Mouse (Mus musculus) retina, postnatal 1 day (tissue): Measurements from ENCODE around the gene Gm20661.

Source experiments
- DNase-seq: peaks from one replicate; pipeline ENCODE4 v3.0.0-alpha.2; 2012

The Gm20661 gene

DNA sequence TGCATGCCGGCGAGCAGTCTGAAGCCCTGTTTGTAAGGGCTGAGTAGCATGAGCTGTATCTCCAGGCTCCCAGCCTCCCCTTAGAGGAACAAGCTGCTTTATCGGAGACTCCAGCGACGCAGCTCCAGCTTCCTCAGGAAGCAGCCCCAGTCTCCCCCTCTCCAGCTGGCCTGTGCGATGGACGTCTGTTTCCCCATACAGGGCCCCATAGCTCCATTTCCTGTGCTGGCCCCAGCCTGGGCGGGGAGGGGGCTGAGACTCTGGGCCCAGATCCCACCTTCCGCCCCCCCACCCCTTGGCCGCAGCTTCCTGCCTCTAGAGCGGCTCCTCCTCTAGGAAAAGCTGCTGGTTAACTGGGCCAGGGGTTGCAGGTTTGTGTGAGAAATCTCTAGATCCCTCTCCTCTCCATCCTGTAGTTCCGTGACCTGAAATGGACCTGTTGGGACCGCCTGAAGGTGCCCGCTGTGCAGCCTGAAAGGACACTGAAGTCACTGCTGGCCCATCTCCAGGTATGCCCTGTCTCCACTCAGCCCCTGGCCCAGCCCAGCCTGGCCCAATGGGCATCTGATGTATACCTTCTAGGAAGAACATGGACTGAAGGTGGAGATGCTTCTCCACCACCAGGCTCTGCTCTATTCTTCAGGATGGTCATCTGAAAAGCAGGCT, at the start of gene Gm20661:
Gene Gm20661 (plus strand): TSS at position 378 of the 666 bp plus-strand sequence.
- peak; percentile 76 for DNase-seq

DNA sequence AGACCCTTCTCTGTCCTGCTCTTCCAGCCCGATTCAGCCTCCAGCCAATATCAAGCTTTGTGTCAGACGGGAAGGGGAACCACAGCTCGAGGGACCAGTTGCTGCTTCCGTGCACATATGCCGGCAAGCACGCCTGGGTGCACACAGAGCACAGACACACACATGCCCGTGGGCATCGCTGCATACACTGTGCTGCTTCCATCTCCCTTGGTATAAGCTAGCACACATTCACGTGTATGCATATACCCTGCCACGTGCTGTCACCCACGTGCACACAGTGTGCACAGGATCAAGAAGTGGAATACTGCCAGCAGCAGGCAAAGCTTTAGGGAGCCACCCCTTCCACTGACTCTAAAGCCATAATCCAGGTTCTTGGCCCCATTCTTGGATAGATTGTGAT, 48.7 kb upstream of the Gm20661 start:
- peak; percentile 78 for DNase-seq

DNA sequence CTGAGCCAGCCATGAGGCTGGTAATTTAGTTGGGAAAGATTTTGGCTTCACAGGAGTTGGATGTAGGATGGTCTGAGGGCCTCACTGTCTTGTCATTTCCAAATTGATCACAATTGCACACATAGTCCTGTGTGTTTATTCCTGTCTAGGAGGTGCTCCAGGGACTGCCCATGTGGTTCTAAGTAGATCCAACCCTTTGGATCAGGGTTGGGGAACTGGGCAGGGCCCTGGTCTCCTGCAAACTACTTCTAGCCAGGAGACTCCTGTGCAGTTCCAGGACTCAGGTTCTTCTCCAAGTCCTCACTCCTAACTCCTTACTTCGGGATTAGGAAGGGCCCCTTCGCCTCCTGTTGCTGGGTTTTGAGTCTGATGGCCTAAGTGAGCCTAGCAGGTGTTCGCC, 47.5 kb upstream of the Gm20661 start, which contains the start of gene Camkv:
Gene Camkv (plus strand): TSS at position 301 of the 400 bp plus-strand sequence.
- no peak for DNase-seq

DNA sequence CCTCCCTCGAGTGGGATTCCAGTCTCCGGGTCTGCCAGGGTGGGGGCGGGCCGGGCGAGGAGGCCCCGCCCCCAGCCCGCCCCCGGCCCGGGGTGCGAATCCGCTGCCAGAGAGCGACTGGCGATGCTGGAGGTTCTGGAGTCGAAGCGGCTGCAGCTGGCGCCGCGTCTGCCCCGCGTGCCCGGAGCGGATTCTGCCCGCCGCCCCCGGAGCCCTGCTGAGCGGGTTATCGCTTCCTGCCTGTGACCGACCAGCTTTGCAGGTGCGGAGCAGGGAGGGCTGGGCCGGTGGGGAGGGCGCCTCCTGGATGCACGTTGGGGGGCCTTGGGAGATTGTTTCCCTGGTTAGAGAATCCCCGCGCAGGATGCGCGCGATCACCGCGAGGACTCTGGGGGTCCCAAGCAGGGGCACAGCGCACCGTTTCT, 47.1 kb upstream of the Gm20661 start:
- peak; percentile 62 for DNase-seq

DNA sequence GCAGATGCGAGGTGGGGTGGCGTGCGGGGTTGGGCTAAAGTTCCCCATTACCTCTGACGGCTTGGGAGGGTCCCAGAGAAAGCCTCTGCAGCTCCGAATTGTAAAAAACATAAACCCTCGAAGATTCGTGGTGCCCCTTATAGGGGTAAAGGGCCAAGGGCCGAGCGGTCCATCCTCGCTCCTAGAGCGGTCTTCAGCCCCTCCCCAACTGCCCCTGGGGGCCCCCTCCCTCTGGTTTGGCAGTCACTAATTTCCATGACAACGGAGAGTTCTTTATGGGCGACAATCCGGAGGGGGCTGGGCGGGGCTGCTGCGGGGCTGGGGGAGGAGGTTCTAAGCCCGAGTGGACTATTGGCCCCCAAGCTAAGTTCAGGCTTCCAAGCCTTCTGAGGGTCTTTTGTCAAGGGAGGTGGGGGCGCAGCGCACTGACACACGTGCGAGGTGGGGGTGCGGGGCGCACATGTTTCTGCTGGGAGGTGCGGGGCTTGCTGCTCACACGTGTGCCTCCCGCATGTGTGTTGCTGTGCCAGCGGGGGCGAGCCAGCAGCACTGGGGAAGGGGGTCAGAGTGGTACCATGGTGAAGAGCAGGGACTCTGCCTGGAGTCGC, 46.5 kb upstream of the Gm20661 start:
- DNase-seq: peak; percentile 43

DNA sequence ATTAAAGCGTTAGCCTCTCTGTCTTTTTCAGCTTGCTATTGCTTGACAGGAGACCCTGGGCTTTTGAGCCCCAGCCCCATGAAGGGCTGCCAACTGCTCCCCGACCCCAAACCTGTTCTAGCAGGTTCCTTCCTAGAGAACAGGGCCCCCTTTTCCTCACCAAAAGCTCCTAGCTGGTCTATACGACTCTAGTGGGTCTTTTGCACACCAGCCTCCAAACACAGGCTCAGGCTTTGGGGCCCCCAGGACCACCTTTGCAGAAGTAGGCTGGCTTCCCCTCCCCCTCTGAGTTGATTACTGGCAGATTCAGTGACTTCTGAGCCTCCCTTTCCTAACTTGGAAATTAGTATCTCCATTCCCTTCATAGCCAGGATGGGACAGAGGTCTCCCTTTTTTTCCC, 46.0 kb upstream of the Gm20661 start:
- DNase-seq: no peak

DNA sequence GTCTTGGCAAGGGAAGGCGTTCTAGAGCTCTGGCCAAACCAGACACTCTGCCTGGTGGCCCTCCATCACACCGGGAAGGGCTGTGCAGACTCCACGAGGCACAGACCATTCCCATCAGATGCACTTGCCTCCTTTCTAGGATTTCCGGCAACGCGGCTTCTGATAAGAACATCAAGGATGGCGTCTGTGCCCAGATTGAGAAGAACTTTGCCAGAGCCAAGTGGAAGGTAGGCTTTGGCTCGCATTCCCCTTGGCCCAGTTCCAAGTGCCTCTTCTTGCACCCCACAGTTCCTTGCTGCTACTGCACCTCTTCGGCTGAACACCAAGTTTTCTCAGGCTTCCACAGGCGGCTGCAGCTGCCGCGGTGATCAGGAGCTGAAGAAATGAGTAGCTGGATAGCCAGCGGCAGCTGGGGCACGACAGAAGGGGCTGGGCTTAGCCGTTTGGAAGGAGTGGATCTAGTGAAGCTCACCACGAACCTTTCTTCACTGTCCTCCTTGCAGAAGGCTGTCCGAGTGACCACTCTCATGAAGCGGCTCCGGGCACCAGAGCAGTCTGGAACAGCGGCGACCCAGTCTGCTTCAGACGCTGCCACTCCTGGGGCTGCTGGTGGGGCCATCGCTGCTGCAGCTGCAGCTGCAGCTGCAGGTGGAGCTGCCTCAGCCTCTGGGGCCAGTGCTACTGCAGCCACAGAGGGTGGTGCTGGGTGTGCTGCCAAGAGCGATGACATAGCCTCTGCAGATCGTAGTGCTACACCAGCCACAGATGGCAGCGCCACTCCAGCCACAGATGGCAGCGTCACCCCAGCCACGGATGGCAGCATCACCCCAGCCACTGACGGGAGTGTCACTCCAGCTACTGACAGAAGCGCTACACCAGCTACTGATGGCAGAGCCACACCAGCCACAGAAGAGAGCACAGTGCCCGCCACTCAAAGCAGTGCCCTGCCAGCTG, 35.3 kb upstream of the Gm20661 start:
- DNase-seq: no peak

DNA sequence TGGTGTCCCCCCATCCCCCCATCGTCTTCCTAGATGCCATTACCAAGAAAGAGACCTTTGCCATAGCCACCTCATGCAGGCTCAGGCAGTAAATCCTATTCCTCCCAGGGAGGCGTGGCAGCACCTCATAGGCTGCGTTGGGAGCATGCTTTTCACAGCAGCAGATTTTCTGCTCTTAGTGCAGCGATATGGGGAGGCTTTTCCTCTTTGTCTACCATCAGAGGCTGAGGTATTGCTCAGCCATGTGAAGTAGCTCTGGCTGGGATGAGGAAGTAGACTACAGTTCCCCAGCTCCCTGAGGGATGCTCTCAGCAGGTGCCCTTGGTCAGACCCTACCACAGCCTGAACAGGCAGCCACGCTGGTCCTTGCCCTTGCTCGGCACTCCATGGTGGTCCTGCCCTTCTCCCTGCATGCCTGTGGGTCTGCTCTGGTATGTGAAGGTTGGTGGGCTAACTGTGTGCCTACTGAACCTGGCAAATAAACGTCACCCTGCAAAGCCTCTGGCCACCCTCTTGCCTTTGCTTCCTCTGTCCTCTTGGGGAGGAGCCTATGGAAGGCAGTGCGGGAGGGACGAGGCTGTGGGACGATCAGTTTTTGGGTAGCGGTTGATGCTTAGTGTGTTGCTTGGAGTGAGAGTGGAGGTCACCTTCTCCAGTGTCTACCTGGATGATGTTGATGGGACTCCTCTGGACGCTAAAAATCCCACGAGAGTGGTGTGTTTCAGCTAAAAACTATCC, 33.5 kb upstream of the Gm20661 start:
- DNase-seq: no peak

DNA sequence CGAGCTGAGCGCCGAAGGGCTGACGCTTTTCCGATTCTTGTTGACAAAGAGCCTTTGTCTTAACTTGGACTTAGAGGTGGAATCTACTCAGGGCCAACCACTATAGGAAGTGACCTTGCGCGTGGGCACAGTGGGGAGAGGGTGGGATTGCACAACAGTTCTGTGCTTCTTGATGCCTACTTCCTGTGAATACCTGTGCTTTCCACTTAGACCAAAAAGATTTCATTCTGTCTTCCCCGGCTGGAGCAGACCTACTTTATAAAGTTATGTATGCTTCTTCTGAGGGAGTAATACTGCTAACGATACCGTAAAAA, 33.0 kb upstream of the Gm20661 start, which contains the start of gene Traip:
Gene Traip (plus strand): TSS at position 215 of the 314 bp plus-strand sequence.
- DNase-seq: no peak

DNA sequence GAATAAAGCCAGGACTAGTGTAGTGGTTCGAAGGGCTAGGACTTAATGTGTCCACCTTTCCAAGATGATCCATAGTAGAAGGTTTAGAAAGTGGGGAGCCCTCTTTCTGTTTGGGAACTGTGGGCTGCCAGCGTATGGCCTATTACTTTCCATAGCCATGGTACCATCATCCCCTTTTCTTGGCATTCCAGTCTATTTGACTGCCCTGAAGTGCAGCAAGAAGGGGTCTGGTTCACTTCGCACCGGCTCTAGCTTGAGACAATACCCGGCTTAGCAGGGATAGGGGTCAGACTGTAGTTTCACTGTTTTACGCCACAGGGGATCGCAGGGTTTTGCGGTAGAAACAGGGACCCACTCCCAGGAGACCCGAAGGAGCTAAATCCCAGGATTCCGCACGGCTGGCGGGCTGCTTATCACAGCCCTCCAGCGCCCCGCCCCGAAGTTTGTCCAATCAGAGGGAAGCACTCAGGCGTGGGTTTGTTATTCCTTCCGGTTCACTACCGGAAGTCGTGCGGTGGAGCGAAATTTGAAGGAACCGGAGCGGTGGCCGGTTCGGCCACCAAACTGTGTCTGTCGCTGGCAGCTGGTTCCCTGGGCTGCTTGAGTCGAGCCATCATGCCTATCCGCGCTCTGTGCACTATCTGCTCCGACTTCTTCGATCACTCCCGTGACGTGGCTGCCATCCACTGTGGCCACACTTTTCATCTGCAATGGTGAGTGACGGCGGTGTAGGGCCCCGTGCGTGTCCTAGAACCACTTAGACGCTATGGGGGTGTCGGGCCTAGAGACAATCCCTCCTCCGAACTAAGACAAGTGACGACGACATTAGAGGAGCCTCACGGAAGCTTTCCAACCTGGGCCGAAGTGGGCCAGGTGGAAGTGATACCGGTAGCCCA, 32.1 kb upstream of the Gm20661 start:
- DNase-seq: peak; percentile 97

DNA sequence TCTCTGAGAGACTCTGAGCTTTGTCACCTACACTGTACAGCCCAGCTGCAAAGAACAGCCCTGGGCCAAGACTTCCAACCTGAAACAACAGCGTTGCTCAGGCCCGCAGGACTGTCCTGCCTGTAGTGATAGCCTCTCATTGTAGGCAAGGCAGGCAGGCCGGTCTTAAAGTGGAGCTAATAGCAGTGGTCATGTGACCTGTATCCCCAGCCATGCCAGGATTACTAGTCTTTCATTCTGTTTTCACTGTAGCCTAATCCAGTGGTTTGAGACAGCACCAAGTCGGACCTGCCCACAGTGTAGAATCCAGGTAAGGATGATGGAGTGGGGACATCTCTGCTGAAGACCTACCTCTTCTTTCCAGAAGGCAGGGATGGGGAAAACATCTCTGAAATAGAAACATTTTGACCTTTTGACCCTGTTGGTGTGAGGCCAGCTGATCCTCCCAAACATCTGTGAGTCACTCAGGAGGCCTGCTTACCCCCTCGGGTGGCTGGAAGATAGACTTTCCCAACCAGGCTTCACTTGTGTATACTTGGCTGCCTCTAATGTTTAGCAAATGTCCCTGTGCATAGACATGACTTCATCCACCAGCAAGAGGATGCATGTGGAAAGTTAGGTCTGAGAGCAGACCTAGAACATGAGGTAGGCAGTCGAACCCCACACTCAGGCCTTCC, 27.1 kb upstream of the Gm20661 start:
- no peak for DNase-seq

DNA sequence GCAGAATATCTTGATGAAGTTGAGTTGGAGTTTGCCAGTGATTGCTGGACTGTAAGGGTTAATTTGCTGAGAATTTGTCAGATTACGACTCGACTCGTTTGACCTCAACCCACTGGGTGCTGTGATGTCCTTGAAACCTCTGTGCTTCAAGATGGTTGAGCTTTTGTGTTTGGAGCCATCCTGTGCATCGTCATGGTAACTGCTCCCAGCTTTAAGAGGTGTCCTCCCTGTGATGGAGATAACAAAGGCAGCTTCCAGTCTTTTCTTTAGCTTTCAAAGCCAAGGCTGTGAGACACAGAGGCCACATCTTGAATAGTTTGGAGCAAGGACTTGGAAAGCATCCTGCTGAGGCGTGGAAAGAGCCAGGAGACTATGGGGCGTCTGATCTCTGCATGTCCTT, 25.7 kb upstream of the Gm20661 start:
- no peak for DNase-seq

DNA sequence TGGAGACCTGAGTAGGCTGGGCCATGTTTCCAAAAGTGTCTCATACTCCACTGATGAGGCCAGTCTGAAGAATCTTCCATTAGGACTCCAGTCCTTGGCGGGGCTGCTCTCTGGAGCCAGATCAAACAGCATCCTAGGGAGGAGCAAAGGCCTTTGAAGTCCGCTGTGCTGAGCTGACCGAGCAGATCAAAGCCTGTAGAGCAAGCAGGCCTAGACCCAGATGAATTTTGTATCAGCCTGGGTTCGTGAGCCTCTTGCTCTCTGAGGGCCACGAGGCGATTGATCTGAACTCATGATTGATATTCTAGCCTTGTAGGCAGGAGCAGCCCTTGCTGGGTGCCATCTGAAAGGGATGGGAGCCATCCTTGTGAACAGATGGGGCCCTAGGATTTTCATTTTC, 23.0 kb upstream of the Gm20661 start:
- DNase-seq: no peak

DNA sequence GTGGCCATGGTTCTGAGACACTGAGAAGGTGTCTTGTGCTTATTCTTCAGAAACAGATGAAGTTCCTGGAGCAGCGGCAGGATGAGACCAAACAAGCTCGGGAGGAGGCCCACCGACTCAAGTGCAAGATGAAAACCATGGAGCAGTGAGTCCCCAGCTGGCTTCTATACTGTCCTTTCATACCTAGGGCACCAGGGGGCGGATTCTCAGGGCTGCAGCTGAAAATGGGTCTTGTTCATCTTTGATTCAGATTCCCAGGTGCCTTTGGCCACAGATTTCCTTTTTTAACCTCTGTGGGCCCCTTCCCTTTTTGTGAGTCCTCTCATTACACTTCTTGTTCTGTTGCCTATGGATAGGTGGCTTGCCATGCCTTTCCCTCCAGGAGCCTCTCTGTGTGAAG, 21.9 kb upstream of the Gm20661 start:
- DNase-seq: peak; percentile 16

DNA sequence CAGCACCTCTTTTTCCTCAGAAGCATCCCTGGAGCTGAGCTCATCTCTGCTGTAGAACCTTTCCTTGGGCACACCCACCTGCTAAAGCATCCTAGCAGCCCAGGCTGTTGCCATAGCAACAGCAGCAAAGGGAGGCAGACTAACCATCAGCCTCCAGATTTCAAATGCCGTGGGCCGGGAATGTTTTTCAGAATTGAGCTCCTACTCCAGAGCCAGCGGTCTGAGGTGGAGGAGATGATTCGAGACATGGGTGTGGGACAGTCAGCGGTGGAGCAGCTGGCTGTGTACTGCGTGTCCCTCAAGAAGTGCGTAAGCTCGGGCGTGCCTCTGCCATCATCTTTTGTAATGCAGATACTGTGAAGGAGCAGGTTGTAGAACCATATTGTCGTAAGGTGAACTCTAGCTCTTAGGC, 21.5 kb upstream of the Gm20661 start:
- peak; percentile 45 for DNase-seq

DNA sequence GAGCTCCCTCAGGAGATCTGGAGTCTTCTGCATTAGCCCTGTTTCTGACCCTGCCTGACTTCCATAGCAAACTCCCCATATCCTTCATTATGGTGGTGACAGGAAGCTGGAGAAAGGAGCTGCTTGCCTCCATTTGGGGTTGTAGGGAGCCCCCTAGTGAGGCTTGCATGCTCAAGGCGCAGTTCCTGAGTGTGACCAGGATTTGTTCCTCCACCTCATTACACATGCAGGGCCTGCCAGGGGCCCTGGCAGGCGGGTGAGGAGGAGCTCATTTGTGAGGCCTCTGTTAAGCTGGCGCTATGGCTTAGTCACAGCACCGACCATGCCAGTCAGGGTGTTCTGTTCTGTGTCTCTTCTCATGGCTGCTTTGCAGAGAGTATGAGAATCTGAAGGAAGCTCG, 21.0 kb upstream of the Gm20661 start:
- DNase-seq: peak; percentile 41

DNA sequence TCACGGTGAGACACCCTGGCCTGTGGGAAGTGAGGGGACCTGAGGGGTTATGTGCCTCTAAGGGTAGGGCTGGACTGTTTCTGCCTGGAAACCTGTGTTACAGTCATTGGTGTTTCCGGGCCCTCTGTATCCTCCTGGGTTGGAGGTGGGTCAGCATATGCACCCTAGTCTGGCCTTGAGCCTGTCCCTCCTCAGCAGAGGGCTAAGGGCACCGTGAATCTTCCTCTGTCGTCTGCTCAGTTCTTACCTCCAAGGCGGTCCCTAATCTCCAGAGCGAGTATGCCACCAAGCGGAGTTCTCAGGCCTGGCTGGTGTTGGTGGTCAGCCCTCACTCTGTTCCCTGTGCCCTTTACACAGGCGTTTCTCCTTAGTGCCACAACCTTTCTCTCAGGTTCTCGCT, 19.9 kb upstream of the Gm20661 start:
- no peak for DNase-seq

DNA sequence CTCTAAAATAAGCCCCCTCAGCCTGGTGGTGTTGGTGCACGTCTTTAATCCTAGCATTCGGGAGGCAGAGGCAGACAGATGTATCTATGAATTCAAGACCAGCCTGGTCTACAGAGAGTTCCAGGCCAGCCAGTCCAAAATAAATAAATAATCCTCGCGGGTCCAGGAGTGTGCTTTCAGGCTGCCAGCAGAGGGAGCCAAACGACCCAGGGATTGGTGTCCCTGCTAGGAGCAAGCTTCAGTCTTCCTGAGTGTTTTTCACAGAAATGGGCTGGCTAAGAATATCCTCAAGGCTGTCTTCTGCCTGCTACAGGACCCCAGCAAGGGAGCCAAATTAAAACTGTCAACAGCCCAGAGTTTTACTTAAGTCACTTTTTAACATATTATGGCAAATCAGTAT, 19.2 kb upstream of the Gm20661 start:
- peak; percentile 86 for DNase-seq

DNA sequence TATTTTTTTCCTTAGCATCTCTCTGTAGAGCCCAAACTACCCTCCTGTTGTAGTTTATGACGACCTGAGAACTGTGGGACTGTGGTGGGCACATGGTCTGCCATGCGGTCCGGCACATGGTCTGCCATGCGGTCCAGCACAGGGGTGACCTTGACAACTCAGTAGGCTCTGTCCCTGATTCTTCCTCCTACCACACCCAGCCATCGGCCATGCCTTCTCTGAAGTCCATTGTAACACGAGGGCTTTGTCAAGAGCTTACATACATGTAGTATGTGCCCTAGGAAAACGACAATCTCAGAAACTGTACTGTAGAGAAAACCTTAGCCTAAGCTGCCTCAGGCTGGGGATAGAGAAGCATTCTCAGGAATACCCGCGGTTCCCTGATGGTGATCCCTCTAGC, 18.2 kb upstream of the Gm20661 start:
- DNase-seq: no peak

DNA sequence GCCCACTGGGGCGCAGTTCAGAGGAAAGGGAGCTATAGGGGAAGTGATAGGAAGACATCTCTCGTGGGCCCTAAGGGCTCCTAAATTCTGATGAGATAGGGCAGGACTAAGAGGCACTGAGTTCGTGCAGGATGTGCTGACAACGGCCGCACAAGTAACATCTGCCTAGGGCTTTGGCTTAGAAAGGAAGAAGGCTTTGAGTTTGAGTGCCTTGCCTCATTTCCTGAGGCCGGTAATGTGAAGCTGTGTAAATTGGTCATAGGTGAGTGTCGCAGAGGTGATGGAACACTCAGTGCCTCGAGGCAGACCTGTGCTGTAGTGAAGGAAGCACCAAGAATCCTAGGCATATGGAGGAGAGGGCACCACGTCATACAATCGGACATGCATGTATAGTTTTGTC, 16.2 kb upstream of the Gm20661 start:
- DNase-seq: no peak

DNA sequence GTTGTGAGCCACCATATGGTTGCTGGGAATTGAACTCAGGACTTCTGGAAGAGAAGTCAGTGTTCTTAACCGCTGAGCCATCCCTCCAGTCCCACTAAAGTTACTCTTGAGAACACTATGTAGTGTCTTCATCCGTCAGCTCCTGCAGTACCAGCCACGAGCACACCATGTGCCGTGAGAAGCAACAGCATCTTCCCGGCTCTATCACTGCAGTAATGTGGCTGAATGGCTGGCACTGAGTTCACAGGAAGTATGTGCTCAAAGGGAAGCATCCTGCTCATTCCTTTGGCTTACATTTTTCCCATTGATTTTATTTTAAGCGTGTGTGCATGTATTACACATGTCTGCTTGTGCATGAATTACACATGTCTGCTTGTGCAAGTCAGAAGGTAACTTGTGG, 15.4 kb upstream of the Gm20661 start:
- DNase-seq: no peak
